Mouse (Mus musculus) cortical plate, adult 2 months (tissue): ENCODE measurements around the gene Rora.

Experiments used
- CTCF ChIP-seq: fragments of 200-500 bp; IDR thresholded peaks from 2 replicates; pipeline ENCODE4 v1.5.1; 2011; ENCODE audit warnings: mild to moderate bottlenecking, control low read depth, low read length; ENCODE audit not compliant: insufficient read depth; ENCODE audit errors: extremely low read depth
- POLR2A ChIP-seq: fragments of 200-500 bp; IDR thresholded peaks from 2 replicates; pipeline ENCODE4 v1.6.1; 2011; ENCODE audit warnings: mild to moderate bottlenecking, low read length, control low read depth; ENCODE audit not compliant: insufficient read depth; ENCODE audit errors: extremely low read depth

- TF ChIP-seq POLR2A (no peak), CTCF (no peak)
Observed at GRCm38 (mm10) chr9:68683938-68684337, 30.4 kb downstream of the Rora start.
